Mouse (Mus musculus) midbrain, postnatal 0 days (tissue): ENCODE results near the gene A930017K11Rik. TPM values are rescaled to one million over a fixed set of nuclear protein-coding genes. Genes with fewer than 3 reads are reported as not detected.

ENCODE experiments used
- ATAC-seq: fragments of 200-750 bp; cut with Nextera tagmentation; 2 replicates; pipeline ENCODE4 v1.8.0; 2017; ENCODE audit warnings: moderate number of reproducible peaks, mild to moderate bottlenecking, moderate TSS enrichment, moderate library complexity; ENCODE audit not compliant: low FRiP score
- DNase-seq: peaks from one replicate; pipeline ENCODE4 v3.0.0-alpha.2; 2015; ENCODE audit warnings: low spot score
- H3K27ac ChIP-seq: fragments of 300-500 bp; sonication (generic); 2 replicates; pipeline ENCODE4 v1.5.1; 2014; ENCODE audit warnings: low read depth, mild to moderate bottlenecking, low read length, mixed read lengths
- H3K27me3 ChIP-seq: fragments of 300-500 bp; sonication (generic); 2 replicates; pipeline ENCODE4 v1.6.1; 2014; ENCODE audit warnings: low read length, control low read depth, mixed read lengths; ENCODE audit not compliant: insufficient read depth
- H3K36me3 ChIP-seq: fragments of 300-500 bp; sonication (generic); 2 replicates; pipeline ENCODE4 v1.6.1; 2014; ENCODE audit warnings: low read length, control low read depth, mixed read lengths; ENCODE audit not compliant: insufficient read depth
- H3K4me1 ChIP-seq: fragments of 300-500 bp; sonication (generic); 2 replicates; pipeline ENCODE4 v1.6.1; 2014; ENCODE audit warnings: mild to moderate bottlenecking, control low read depth, antibody characterized with exemption, low read length, mixed read lengths; ENCODE audit not compliant: insufficient read depth
- H3K4me2 ChIP-seq: fragments of 300-500 bp; sonication (generic); 2 replicates; pipeline ENCODE4 v1.6.1; 2014; ENCODE audit warnings: low read depth, mild to moderate bottlenecking, low read length, mixed read lengths; ENCODE audit not compliant: poor library complexity, severe bottlenecking
- H3K4me3 ChIP-seq: fragments of 300-500 bp; sonication (generic); 2 replicates; pipeline ENCODE4 v1.5.1; 2014; ENCODE audit warnings: low read depth, mild to moderate bottlenecking, low read length, moderate library complexity
- H3K9ac ChIP-seq: fragments of 300-500 bp; sonication (generic); replicated peaks from 2 replicates; pipeline ENCODE4 v1.6.1; 2014; ENCODE audit warnings: mild to moderate bottlenecking, low read length, moderate library complexity, mixed read lengths; ENCODE audit not compliant: poor library complexity, severe bottlenecking
- H3K9me3 ChIP-seq: fragments of 300-500 bp; sonication (generic); 2 replicates; pipeline ENCODE4 v1.6.1; 2016; ENCODE audit warnings: low read length, control low read depth
- CTCF ChIP-seq: IDR thresholded peaks from 2 replicates; pipeline ENCODE4 v1.5.1; 2016; ENCODE audit warnings: antibody characterized with exemption, mild to moderate bottlenecking
- WGBS: fragments of 180-500 bp; shearing (Covaris S2); extraction: QIAGEN DNeasy Blood & Tissue Kit; methylation state at CpG from one replicate; pipeline ENCODE4 v1.1.7; 2014; 5-methylcytosine and 5-hydroxymethylcytosine counted together
- polyA plus RNA-seq: library from polyadenylated mRNA; unstranded; fragments of >200 nt; fragmentation: Nextera tagmentation; extraction: Ambion mirVana; gene quantifications from 2 replicates; pipeline ENCODE4 v1.2.1, GENCODE M21; 2015
- total RNA-seq: library from RNA; depleted of rRNA; stranded (reverse); fragments of >200 nt; gene quantifications from 2 replicates; pipeline ENCODE4 v1.2.3, GENCODE M21; 2014

Gene A930017K11Rik
- total and polyA plus RNA-seq, 2 experiments from 2014 or later: 3.7 to 4.1 TPM

DNA sequence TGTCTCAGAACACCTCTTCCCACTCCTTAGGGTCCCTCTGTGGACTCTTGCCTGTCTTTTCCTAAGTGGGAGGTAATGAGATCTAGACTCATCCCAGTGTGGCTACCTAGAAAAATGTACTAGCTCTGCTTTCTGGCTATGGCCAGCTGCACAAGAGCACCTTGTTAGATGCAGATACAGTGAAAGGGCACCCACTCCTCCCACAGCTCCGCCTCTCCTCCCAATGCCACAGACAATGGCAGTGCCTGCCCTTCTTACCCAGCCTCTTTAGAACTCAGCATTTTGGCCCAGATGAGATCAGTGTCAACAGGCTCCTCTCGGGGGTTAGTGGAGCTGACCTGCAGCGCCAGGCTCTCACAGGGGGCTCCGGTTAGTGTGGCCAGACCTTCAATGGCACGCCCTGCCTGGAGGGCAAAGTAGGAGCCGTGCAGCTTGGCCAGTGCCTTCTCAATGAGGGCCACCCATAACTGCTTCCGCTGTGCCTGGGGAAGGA, 10.1 kb upstream of the A930017K11Rik start:
- H3K9ac ChIP-seq: no peak overlapping the region
- no peak for TF ChIP-seq CTCF
- no peak for ATAC-seq
- H3K4me3 ChIP-seq: no peak overlapping the region
- 92% methylated on average over 7 of the region's 7 CpGs for WGBS
- no peak overlapping the region for H3K27ac ChIP-seq
- no peaks in the 10 kb centered on the region for H3K27me3 ChIP-seq
- no peaks in the 10 kb centered on the region for H3K9me3 ChIP-seq
- H3K4me1 ChIP-seq: no peaks in the 10 kb centered on the region
- peaks cover 43% of the 10 kb centered on the region for H3K36me3 ChIP-seq
- no peak for DNase-seq
- no peak overlapping the region for H3K4me2 ChIP-seq

GRCm38 (mm10) chr17:25961566-25961965, 9.2 kb upstream of the A930017K11Rik start:
- Histone ChIP-seq H3K27ac (no peak overlapping the region), H3K36me3 (peaks cover 45% of the 10 kb centered on the region), H3K9me3 (no peaks in the 10 kb centered on the region), H3K9ac (no peak overlapping the region), H3K27me3 (no peaks in the 10 kb centered on the region), H3K4me2 (no peak overlapping the region), H3K4me1 (no peaks in the 10 kb centered on the region), H3K4me3 (no peak overlapping the region)
- WGBS: 96% methylated on average over 5 of the region's 5 CpGs
- no peak for TF ChIP-seq CTCF
- no peak for ATAC-seq
- no peak for DNase-seq

DNA sequence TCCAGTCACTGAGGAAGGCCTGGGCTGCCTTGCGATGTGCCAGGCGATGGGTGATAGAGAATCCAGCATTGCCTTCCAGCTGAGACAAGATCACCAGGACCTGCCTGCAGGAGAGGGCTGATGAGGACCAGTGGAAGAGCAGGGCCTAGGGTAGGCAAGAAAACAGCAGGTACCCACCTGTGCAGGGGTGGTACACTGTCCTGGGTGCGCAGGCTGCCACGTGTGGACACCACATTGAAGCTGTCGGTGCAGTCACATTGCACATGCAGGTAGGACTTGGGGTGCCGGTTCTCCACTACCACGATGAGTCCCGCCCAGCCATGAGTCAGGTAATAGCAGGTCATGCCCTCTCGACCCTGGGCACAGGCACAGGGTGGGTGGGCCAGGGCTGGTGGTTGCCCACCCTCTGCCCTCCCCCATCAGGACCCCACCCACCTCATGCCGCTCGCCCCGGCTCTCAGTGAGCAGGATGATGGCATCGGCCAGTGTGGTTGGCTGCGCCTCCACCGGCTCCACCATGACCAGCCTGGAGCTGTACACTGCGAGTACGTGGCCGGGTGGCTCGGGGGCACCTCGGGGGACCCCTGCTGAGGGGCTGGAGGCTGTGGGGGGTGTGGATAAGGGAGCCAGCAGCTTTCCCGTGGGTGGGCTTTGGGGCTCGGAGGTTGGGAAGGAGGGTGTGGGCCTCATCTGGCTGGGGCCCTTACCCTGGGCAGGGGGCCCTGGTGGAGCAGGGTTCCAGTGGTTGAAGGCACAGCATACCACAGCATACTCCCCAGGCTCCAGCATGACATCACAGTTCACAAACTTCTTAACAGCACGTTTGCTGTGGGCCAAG, 7.5 kb upstream of the A930017K11Rik start:
- H3K4me2 ChIP-seq: no peak overlapping the region
- H3K4me1 ChIP-seq: no peaks in the 10 kb centered on the region
- H3K36me3 ChIP-seq: peaks cover 44% of the 10 kb centered on the region
- H3K9me3 ChIP-seq: no peaks in the 10 kb centered on the region
- no peak for TF ChIP-seq CTCF
- H3K9ac ChIP-seq: no peak overlapping the region
- no peak for DNase-seq
- no peak for ATAC-seq
- no peak overlapping the region for H3K4me3 ChIP-seq
- 91% methylated on average over 20 of the region's 23 CpGs for WGBS
- H3K27me3 ChIP-seq: no peaks in the 10 kb centered on the region
- no peak overlapping the region for H3K27ac ChIP-seq

GRCm38 (mm10) chr17:25958771-25959494, 6.6 kb upstream of the A930017K11Rik start:
- no peaks in the 10 kb centered on the region for H3K27me3 ChIP-seq
- 97% methylated on average over 11 of the region's 11 CpGs for WGBS
- no peaks in the 10 kb centered on the region for H3K9me3 ChIP-seq
- no peak overlapping the region for H3K4me2 ChIP-seq
- no peak for TF ChIP-seq CTCF
- no peak overlapping the region for H3K27ac ChIP-seq
- H3K4me1 ChIP-seq: no peaks in the 10 kb centered on the region
- H3K9ac ChIP-seq: no peak overlapping the region
- no peak overlapping the region for H3K4me3 ChIP-seq
- DNase-seq (no peak), ATAC-seq (no peak)
- peaks cover 35% of the 10 kb centered on the region for H3K36me3 ChIP-seq

DNA sequence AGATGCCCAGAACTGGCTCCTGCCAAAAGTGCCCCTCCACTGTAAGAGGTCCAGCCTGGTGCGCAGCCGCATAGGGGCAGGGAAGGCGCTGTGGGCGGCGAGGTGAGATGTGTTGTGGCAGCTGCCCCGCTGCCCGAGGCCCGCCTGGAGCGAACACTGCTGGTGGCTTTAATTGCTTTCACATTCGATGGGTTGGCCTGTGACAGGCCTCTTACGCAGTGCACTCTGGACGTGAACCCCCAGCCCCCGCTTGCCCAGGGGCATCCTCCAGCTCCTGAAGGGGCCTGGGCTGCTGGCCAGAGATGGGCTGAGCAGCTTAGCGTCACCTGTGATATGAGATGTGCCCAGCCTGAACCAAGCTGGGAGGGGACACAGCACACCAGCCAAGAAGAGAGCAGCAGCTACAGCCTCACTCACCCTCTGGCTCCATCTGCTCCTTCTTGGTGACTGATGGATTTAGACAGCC, 5.3 kb upstream of the A930017K11Rik start:
- TF ChIP-seq CTCF: no peak
- ATAC-seq (no peak; the same call in 1 of the 2 replicates), DNase-seq (peak; percentile 73)
- Histone ChIP-seq H3K27ac (no peak overlapping the region), H3K4me3 (no peak overlapping the region), H3K9ac (no peak overlapping the region), H3K4me1 (no peaks in the 10 kb centered on the region), H3K27me3 (peaks cover 11% of the 10 kb centered on the region), H3K36me3 (peaks cover 24% of the 10 kb centered on the region), H3K4me2 (no peak overlapping the region), H3K9me3 (no peaks in the 10 kb centered on the region)
- 81% methylated on average over 14 of the region's 14 CpGs for WGBS

GRCm38 (mm10) chr17:25956631-25957030, 4.3 kb upstream of the A930017K11Rik start:
- DNase-seq: peak; percentile 45
- Histone ChIP-seq H3K4me2 (no peak overlapping the region), H3K4me1 (no peaks in the 10 kb centered on the region), H3K36me3 (peaks cover 18% of the 10 kb centered on the region), H3K27ac (no peak overlapping the region), H3K27me3 (peaks cover 20% of the 10 kb centered on the region), H3K4me3 (no peak overlapping the region), H3K9me3 (no peaks in the 10 kb centered on the region), H3K9ac (no peak overlapping the region)
- no peak for ATAC-seq
- TF ChIP-seq CTCF: no peak
- WGBS: 69% methylated on average over 7 of the region's 7 CpGs
